Mouse (Mus musculus) midbrain, embryonic 11.5 days (tissue): ENCODE results near the gene Rab6b. TPM values are rescaled to one million over a fixed set of nuclear protein-coding genes. Genes with fewer than 3 reads are reported as not detected.

Experiments
- ATAC-seq: fragments of 200-750 bp; cut with Nextera tagmentation; 2 replicates; pipeline ENCODE4 v1.8.0; 2017; ENCODE audit warnings: moderate TSS enrichment, moderate library complexity; ENCODE audit not compliant: low FRiP score
- DNase-seq: peaks from one replicate; pipeline ENCODE4 v3.0.0; 2015; ENCODE audit warnings: low spot score; ENCODE audit errors: missing footprints
- H3K27ac ChIP-seq: fragments of 300-500 bp; sonication (generic); 2 replicates; pipeline ENCODE4 v1.5.1; 2014; ENCODE audit warnings: low read depth, low read length
- H3K27me3 ChIP-seq: fragments of 300-500 bp; sonication (generic); 2 replicates; pipeline ENCODE4 v1.6.1; 2014; ENCODE audit warnings: mild to moderate bottlenecking, low read length, moderate library complexity, mixed read lengths; ENCODE audit not compliant: control insufficient read depth, insufficient read depth
- H3K36me3 ChIP-seq: fragments of 300-500 bp; sonication (generic); 2 replicates; pipeline ENCODE4 v1.6.1; 2014; ENCODE audit warnings: mild to moderate bottlenecking, low read length, moderate library complexity, mixed read lengths; ENCODE audit not compliant: control insufficient read depth, insufficient read depth
- H3K4me1 ChIP-seq: fragments of 300-500 bp; sonication (generic); 2 replicates; pipeline ENCODE4 v1.6.1; 2014; ENCODE audit warnings: low read length; ENCODE audit not compliant: control insufficient read depth, insufficient read depth
- H3K4me2 ChIP-seq: fragments of 300-500 bp; sonication (generic); 2 replicates; pipeline ENCODE4 v1.6.1; 2014; ENCODE audit warnings: mild to moderate bottlenecking, moderate library complexity
- H3K4me3 ChIP-seq: fragments of 300-500 bp; sonication (generic); 2 replicates; pipeline ENCODE4 v1.5.1; 2014; ENCODE audit warnings: low read depth, low read length
- H3K9ac ChIP-seq: fragments of 300-500 bp; sonication (generic); 2 replicates; pipeline ENCODE4 v1.6.1; 2014; ENCODE audit warnings: low read length
- H3K9me3 ChIP-seq: fragments of 300-500 bp; sonication (generic); 2 replicates; pipeline ENCODE4 v1.6.1; 2016; ENCODE audit warnings: low read length; ENCODE audit not compliant: control insufficient read depth
- WGBS: fragments of 180-500 bp; shearing (Covaris S2); extraction: QIAGEN DNeasy Blood & Tissue Kit; methylation state at CpG from one replicate; pipeline ENCODE4 v1.1.7; 2014; 5-methylcytosine and 5-hydroxymethylcytosine counted together
- polyA plus RNA-seq: library from polyadenylated mRNA; unstranded; fragments of >200 nt; fragmentation: Nextera tagmentation; extraction: Ambion mirVana; gene quantifications from 2 replicates; pipeline ENCODE4 v1.2.1, GENCODE M21; 2014

Rab6b gene
- polyA plus RNA-seq, 1 experiment from 2014 or later, result 16.5 TPM

DNA sequence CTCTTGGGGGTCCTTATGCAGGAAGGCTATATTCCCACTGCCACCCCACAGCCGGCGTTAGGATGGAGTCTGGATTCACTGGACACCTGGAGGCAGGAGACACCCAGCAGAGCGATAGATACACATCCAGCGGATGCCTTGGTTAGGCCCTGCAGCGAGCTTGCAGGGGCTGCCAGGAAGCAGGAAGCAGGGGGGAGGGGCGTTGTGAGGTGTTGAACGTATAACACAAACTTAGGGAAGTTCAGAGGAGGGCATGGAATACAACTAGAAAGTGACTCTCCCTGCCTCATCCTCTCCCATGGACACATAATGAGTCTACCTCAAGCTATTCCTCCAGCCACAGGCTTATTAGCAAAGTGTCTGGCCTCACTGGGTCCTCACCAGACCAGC is 121.4 kb downstream of the Rab6b start:
- no peak overlapping the region for H3K9ac ChIP-seq
- H3K9me3 ChIP-seq, result no peaks in the 10 kb centered on the region
- H3K36me3 ChIP-seq, result no peaks in the 10 kb centered on the region
- H3K4me2 ChIP-seq, result no peak overlapping the region
- 69% methylated on average over 7 of the region's 7 CpGs for WGBS
- ATAC-seq (no peak), DNase-seq (no peak)
- no peak overlapping the region for H3K4me3 ChIP-seq
- H3K4me1 ChIP-seq, result no peaks in the 10 kb centered on the region; the same call in 1 of the 2 replicates
- no peaks in the 10 kb centered on the region for H3K27me3 ChIP-seq
- H3K27ac ChIP-seq, result no peak overlapping the region

DNA sequence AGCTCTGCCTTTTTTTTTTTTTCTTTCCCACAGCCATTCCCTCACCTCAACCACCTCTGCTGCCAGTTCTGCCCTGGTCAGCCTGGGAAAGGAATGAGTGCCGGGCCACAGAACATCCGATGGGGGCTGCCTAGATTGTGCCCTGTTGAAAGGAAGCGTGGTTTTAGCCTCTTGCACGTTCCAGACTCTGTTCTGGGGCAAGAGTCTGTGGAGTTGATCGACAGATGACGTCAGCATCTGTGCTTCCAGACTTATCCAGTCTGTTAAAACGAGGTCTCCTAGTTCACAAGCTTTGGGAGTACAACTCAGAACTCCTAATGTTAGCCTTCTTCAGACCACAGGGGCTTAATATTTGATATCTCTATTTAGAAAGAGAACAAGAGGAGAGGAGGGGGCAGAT is 122.5 kb downstream of the Rab6b start:
- H3K9me3 ChIP-seq, result no peaks in the 10 kb centered on the region
- ATAC-seq, result no peak
- no peak overlapping the region for H3K4me2 ChIP-seq
- H3K9ac ChIP-seq, result no peak overlapping the region
- WGBS, result 86% methylated on average over 7 of the region's 7 CpGs
- H3K4me3 ChIP-seq, result no peak overlapping the region
- H3K27me3 ChIP-seq, result no peaks in the 10 kb centered on the region
- H3K4me1 ChIP-seq, result no peaks in the 10 kb centered on the region; the same call in 1 of the 2 replicates
- no peaks in the 10 kb centered on the region for H3K36me3 ChIP-seq
- DNase-seq, result no peak
- no peak overlapping the region for H3K27ac ChIP-seq

- Histone ChIP-seq H3K9me3 (no peaks in the 10 kb centered on the region), H3K4me2 (no peak overlapping the region), H3K9ac (no peak overlapping the region), H3K4me1 (no peaks in the 10 kb centered on the region; the same call in 1 of the 2 replicates), H3K27me3 (no peaks in the 10 kb centered on the region), H3K4me3 (no peak overlapping the region), H3K36me3 (no peaks in the 10 kb centered on the region), H3K27ac (no peak overlapping the region)
- 68% methylated on average over 7 of the region's 7 CpGs for WGBS
- DNase-seq (no peak), ATAC-seq (no peak)
Measured at GRCm38 (mm10) chr9:103234565-103235165, 123.1 kb downstream of the Rab6b start.

Other genes starting within 250 kb of the Rab6b start
- gene Slco2a1, start 123.1 kb upstream of the Rab6b start, polyA plus RNA-seq, result 0.31 and 0.54 TPM in 2 replicates
- gene Srprb, start 90.3 kb downstream of the Rab6b start, polyA plus RNA-seq, result 61.5 and 62.6 TPM in 2 replicates
- 1.5 and 4.6 TPM in 2 replicates for gene Gm20425, start 118.5 kb downstream of the Rab6b start, polyA plus RNA-seq
- gene Trf, start 118.7 kb downstream of the Rab6b start, polyA plus RNA-seq, result 18.0 and 18.7 TPM in 2 replicates
- 2.3 and 2.7 TPM in 2 replicates for gene 1300017J02Rik, start 193.3 kb downstream of the Rab6b start, polyA plus RNA-seq
- 79.7 and 84.2 TPM in 2 replicates for gene Topbp1, start 193.4 kb downstream of the Rab6b start, polyA plus RNA-seq